Mouse (Mus musculus): ENCODE measurements around the gene Dnmbp. TPM values are rescaled to one million over a fixed set of nuclear protein-coding genes. Genes with fewer than 3 reads are reported as not detected.

Dnmbp gene
- polyA plus RNA-seq, 1 experiment from 2014 or later = 7.4 TPM

DNA sequence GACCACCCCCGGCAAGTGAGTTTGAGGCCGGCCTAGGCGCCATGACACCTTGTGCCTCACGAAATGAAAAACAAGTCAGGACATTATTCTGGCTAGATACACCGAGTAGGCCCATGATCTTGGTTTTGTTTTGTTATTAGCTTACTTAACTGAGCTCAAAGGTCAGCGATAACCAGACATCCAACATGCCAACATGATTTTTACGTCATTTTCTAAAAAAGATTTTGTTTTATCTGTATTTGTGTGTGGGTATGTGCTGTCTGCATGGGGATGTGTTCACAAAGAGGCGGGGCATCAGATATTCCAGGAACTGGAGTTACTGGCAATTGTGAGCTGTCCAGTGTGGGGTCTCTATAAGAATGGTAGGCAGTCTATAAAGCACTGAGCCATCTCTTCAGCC is 32.1 kb upstream of the Dnmbp start:
- no peaks in the 10 kb centered on the region for H3K36me3 ChIP-seq (ENCODE audit: control insufficient read depth, insufficient read depth, low read length)
- H3K9me3 ChIP-seq (replicated peaks; ENCODE audit: control insufficient read depth, low read length, poor library complexity, severe bottlenecking) = no peaks in the 10 kb centered on the region
- no peak overlapping the region for H3K4me3 ChIP-seq (ENCODE audit: low read depth, low read length)
- H3K4me1 ChIP-seq (ENCODE audit: control insufficient read depth, insufficient read depth, low read length) = no peaks in the 10 kb centered on the region
- no peaks in the 10 kb centered on the region for H3K27me3 ChIP-seq (ENCODE audit: control insufficient read depth, insufficient read depth, low read depth, low read length)
- 95% methylated on average over 8 of the region's 8 CpGs for WGBS
- H3K9ac ChIP-seq (ENCODE audit: low read depth, low read length) = no peak overlapping the region
- H3K4me2 ChIP-seq (ENCODE audit: low read length) = no peak overlapping the region
- H3K27ac ChIP-seq (ENCODE audit: low read length) = no peak overlapping the region
- ATAC-seq = no peak

DNA sequence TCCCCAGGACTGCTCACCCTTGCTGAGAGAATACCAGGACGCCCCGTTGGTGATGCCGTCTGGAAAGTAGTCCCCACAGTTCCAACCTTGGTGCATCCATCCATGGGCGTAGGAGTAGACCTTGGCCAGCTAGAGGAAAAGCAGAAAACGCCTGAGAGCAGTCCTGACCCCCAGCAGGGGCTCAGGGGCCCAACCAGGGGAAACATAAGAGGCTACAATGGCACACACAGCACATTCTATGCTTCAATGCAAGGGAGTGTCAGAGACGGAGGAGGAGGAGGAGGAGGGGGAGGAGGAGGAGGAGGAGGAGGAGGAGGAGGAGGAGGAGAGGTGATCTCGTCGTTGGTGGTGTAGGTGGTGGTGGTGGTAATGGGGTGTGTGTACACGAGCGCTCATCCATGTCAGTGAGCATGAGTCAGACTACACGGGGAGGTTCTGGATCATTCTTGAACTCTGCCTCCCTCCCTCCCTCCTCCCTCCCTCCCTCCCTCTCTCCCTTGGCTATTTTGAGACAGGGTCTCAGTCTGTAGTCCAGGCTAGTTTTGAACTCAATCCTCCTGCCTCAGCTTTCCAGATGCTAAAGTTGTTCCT is 28.5 kb upstream of the Dnmbp start:
- no peaks in the 10 kb centered on the region for H3K4me1 ChIP-seq (ENCODE audit: control insufficient read depth, insufficient read depth, low read length)
- no peak overlapping the region for H3K9ac ChIP-seq (ENCODE audit: low read depth, low read length)
- H3K36me3 ChIP-seq (ENCODE audit: control insufficient read depth, insufficient read depth, low read length) = no peaks in the 10 kb centered on the region
- no peak overlapping the region for H3K4me2 ChIP-seq (ENCODE audit: low read length)
- no peak overlapping the region for H3K27ac ChIP-seq (ENCODE audit: low read length)
- H3K4me3 ChIP-seq (ENCODE audit: low read depth, low read length) = no peak overlapping the region
- H3K27me3 ChIP-seq (ENCODE audit: control insufficient read depth, insufficient read depth, low read depth, low read length) = no peaks in the 10 kb centered on the region; the same call in 1 of the 2 replicates
- no peak for ATAC-seq
- no peaks in the 10 kb centered on the region for H3K9me3 ChIP-seq (replicated peaks; ENCODE audit: control insufficient read depth, low read length, poor library complexity, severe bottlenecking)
- WGBS = 38% methylated on average over 10 of the region's 11 CpGs

DNA sequence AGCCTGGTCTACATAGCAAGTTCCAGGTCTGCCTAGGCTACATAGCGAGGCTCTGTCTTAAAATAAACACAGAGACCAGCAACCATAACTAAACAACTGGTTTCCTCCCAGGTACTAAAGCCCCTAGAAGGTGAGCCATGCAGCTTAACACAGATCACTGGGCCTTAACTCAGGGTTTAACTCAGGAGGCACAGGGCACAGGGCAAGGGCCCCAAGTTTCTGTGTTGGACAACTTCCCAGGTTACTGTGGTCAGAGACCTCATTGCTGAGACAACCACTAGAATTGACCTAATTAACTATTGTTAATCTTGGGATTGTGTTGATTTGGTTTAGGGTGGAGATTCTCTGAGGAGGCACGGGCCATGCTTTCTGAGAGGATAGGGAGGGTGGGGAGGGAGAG is 26.5 kb upstream of the Dnmbp start:
- Histone ChIP-seq H3K4me3 (ENCODE audit: low read depth, low read length) (no peak overlapping the region), H3K4me2 (ENCODE audit: low read length) (no peak overlapping the region), H3K27me3 (ENCODE audit: control insufficient read depth, insufficient read depth, low read depth, low read length) (no peaks in the 10 kb centered on the region; the same call in 1 of the 2 replicates), H3K4me1 (ENCODE audit: control insufficient read depth, insufficient read depth, low read length) (no peaks in the 10 kb centered on the region), H3K9ac (ENCODE audit: low read depth, low read length) (no peak overlapping the region), H3K36me3 (ENCODE audit: control insufficient read depth, insufficient read depth, low read length) (no peaks in the 10 kb centered on the region), H3K27ac (ENCODE audit: low read length) (no peak overlapping the region), H3K9me3 (replicated peaks; ENCODE audit: control insufficient read depth, low read length, poor library complexity, severe bottlenecking) (no peaks in the 10 kb centered on the region)
- 81% methylated on average over 2 of the region's 2 CpGs for WGBS
- no peak for ATAC-seq

DNA sequence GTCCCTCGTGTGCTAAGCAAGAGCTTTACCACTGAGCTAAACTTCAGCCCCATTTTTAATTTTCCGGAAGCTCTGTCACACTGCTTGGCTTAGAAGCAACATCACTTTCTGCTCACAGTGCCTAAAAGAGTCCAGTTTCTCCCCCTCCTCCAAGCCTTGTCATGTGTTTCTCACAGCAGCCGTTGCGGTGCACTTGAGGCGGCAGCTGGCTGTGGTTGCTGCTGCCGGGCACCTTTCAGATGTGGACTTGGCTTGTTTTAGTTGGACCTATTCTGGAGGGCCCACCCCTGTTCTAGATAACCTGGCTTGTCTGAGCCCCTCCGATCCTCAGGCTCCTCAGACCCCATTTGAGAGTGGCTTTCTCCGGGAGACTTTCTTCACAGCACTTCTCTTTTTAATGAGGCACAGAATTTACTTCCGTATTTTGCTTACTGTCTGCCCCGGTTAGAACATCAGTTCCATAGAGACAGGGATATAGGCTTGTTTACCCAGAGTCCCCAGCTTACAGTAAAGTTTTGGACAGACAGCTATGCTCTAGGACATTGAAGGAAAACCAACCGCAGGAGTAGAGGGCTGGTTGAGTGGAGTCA is 25.6 kb upstream of the Dnmbp start:
- H3K9me3 ChIP-seq (replicated peaks; ENCODE audit: control insufficient read depth, low read length, poor library complexity, severe bottlenecking) = no peaks in the 10 kb centered on the region
- no peak overlapping the region for H3K9ac ChIP-seq (ENCODE audit: low read depth, low read length)
- H3K4me1 ChIP-seq (ENCODE audit: control insufficient read depth, insufficient read depth, low read length) = no peaks in the 10 kb centered on the region
- no peak overlapping the region for H3K4me3 ChIP-seq (ENCODE audit: low read depth, low read length)
- 86% methylated on average over 11 of the region's 11 CpGs for WGBS
- no peak overlapping the region for H3K27ac ChIP-seq (ENCODE audit: low read length)
- no peaks in the 10 kb centered on the region; the same call in 1 of the 2 replicates for H3K27me3 ChIP-seq (ENCODE audit: control insufficient read depth, insufficient read depth, low read depth, low read length)
- H3K36me3 ChIP-seq (ENCODE audit: control insufficient read depth, insufficient read depth, low read length) = no peaks in the 10 kb centered on the region
- H3K4me2 ChIP-seq (ENCODE audit: low read length) = no peak overlapping the region
- no peak for ATAC-seq

DNA sequence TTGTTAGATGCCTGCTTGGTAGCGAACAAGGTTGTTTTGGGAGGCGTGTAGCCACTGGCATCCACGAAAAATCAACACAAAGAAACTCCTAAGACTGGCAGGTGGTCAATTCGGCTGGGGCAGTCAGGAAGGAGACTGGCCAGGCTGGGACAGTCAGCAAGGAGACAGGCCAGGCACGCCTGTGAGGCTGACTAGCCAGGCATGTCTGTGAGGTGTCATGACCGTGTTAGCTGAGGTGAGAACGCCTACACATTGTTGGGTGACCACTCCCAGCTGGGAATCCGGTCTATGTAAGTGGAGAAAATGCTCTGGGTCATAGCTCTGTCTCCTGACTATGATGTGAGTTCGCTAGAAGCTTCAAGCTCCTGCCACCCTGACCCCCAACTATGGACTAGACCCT is 22.8 kb upstream of the Dnmbp start:
- H3K9me3 ChIP-seq (replicated peaks; ENCODE audit: control insufficient read depth, low read length, poor library complexity, severe bottlenecking) = no peaks in the 10 kb centered on the region
- no peak overlapping the region for H3K4me2 ChIP-seq (ENCODE audit: low read length)
- WGBS = 73% methylated on average over 9 of the region's 9 CpGs
- no peaks in the 10 kb centered on the region; the same call in 1 of the 2 replicates for H3K27me3 ChIP-seq (ENCODE audit: control insufficient read depth, insufficient read depth, low read depth, low read length)
- no peak overlapping the region for H3K9ac ChIP-seq (ENCODE audit: low read depth, low read length)
- ATAC-seq = no peak
- no peaks in the 10 kb centered on the region for H3K4me1 ChIP-seq (ENCODE audit: control insufficient read depth, insufficient read depth, low read length)
- H3K27ac ChIP-seq (ENCODE audit: low read length) = no peak overlapping the region
- no peak overlapping the region for H3K4me3 ChIP-seq (ENCODE audit: low read depth, low read length)
- no peaks in the 10 kb centered on the region for H3K36me3 ChIP-seq (ENCODE audit: control insufficient read depth, insufficient read depth, low read length)

DNA sequence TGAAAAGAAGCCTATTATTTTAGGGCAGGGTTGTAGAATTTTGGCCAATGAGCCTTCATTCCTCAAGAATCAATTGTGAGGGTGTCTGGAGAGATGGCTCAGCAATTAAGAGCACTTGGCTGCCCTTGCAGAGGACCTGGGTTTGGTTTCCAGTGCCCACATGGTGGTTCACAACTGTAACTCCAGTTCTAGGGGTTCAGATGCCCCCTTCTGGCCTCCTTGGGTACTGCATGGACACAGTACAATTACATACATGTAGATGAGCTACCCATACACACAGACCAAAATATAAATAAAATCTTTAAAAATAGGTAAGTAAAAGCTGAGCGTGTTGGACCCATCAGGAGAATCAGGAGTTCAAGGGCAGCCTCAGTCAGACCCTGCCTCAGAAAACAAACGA is 21.2 kb upstream of the Dnmbp start:
- no peak overlapping the region for H3K9ac ChIP-seq (ENCODE audit: low read depth, low read length)
- 84% methylated on average over 2 of the region's 2 CpGs for WGBS
- no peaks in the 10 kb centered on the region for H3K9me3 ChIP-seq (replicated peaks; ENCODE audit: control insufficient read depth, low read length, poor library complexity, severe bottlenecking)
- no peaks in the 10 kb centered on the region for H3K4me1 ChIP-seq (ENCODE audit: control insufficient read depth, insufficient read depth, low read length)
- no peak for ATAC-seq
- no peaks in the 10 kb centered on the region; the same call in 1 of the 2 replicates for H3K27me3 ChIP-seq (ENCODE audit: control insufficient read depth, insufficient read depth, low read depth, low read length)
- no peak overlapping the region for H3K4me3 ChIP-seq (ENCODE audit: low read depth, low read length)
- no peaks in the 10 kb centered on the region for H3K36me3 ChIP-seq (ENCODE audit: control insufficient read depth, insufficient read depth, low read length)
- no peak overlapping the region for H3K4me2 ChIP-seq (ENCODE audit: low read length)
- no peak overlapping the region for H3K27ac ChIP-seq (ENCODE audit: low read length)

DNA sequence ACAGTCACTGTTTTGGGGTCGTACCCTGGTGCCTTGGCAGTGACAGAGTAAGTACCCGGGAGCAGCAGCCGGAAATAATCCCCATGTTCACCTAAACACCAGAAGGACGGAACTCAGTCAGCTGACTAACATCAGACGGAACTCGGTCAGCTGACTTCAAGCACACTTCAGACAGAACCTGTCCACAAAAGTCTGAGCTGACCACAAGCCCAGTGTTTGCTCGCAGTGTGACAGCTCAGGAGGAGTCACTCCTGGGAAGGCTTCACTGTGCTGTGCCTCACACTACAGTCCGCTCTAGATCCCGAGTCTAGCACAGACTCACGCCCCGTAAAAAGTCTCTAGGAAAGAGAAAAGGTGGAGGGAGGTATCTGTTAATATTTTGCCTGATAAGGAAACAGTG is 20.0 kb upstream of the Dnmbp start:
- ATAC-seq = no peak
- Histone ChIP-seq H3K36me3 (ENCODE audit: control insufficient read depth, insufficient read depth, low read length) (no peaks in the 10 kb centered on the region), H3K9me3 (replicated peaks; ENCODE audit: control insufficient read depth, low read length, poor library complexity, severe bottlenecking) (no peaks in the 10 kb centered on the region), H3K4me1 (ENCODE audit: control insufficient read depth, insufficient read depth, low read length) (no peaks in the 10 kb centered on the region), H3K4me2 (ENCODE audit: low read length) (no peak overlapping the region), H3K27me3 (ENCODE audit: control insufficient read depth, insufficient read depth, low read depth, low read length) (no peaks in the 10 kb centered on the region; the same call in 1 of the 2 replicates), H3K4me3 (ENCODE audit: low read depth, low read length) (no peak overlapping the region), H3K27ac (ENCODE audit: low read length) (no peak overlapping the region), H3K9ac (ENCODE audit: low read depth, low read length) (no peak overlapping the region)
- WGBS = 89% methylated on average over 11 of the region's 11 CpGs

DNA sequence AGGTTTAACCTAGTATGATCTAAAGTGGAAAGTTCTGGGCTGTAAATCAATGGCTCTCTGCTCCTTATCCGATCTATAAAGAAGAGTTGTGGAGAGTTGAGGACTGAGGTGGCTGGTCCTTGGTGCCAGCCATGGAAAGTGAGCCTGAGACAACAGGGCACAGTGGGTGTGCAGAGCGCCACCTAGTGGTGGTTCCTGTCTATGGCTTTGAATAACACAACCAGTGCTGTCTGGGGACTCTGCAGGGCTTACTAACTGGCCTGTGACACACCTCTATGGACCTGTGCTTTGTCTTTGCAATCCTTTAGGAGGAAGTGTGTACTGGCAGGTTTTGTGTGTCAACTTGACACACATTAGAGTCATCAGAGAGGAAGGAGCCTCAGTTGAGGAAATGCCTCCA is 19.2 kb upstream of the Dnmbp start:
- 37% methylated on average over 2 of the region's 2 CpGs for WGBS
- no peaks in the 10 kb centered on the region for H3K4me1 ChIP-seq (ENCODE audit: control insufficient read depth, insufficient read depth, low read length)
- H3K36me3 ChIP-seq (ENCODE audit: control insufficient read depth, insufficient read depth, low read length) = no peaks in the 10 kb centered on the region
- no peak overlapping the region for H3K9ac ChIP-seq (ENCODE audit: low read depth, low read length)
- no peak for ATAC-seq
- H3K27me3 ChIP-seq (ENCODE audit: control insufficient read depth, insufficient read depth, low read depth, low read length) = no peaks in the 10 kb centered on the region; the same call in 1 of the 2 replicates
- H3K4me3 ChIP-seq (ENCODE audit: low read depth, low read length) = no peak overlapping the region
- no peak overlapping the region for H3K4me2 ChIP-seq (ENCODE audit: low read length)
- H3K27ac ChIP-seq (ENCODE audit: low read length) = no peak overlapping the region
- no peaks in the 10 kb centered on the region for H3K9me3 ChIP-seq (replicated peaks; ENCODE audit: control insufficient read depth, low read length, poor library complexity, severe bottlenecking)

DNA sequence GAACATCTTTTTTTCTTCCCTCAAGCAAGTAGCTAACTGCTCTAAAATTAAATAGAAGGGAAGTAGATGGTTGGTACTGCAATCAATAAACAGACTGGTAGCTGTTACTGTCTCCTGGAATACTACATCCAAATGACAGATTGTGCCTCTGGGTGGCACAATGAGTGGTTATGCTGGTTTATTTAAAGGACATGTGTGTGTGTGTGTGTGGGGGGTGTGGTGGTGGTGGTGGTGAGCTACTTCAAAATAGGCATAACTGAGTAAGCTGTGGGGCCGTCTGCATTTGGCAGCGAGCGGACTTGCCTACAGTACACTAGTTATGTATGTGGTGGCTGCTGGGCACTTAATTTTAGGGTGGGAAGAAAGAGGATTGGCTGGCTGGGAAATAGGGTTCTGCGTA is 17.9 kb upstream of the Dnmbp start:
- no peaks in the 10 kb centered on the region for H3K36me3 ChIP-seq (ENCODE audit: control insufficient read depth, insufficient read depth, low read length)
- H3K27ac ChIP-seq (ENCODE audit: low read length) = no peak overlapping the region
- ATAC-seq = no peak
- no peak overlapping the region for H3K4me3 ChIP-seq (ENCODE audit: low read depth, low read length)
- no peaks in the 10 kb centered on the region for H3K27me3 ChIP-seq (ENCODE audit: control insufficient read depth, insufficient read depth, low read depth, low read length)
- WGBS = 84% methylated on average over 4 of the region's 4 CpGs
- no peaks in the 10 kb centered on the region for H3K9me3 ChIP-seq (replicated peaks; ENCODE audit: control insufficient read depth, low read length, poor library complexity, severe bottlenecking)
- H3K9ac ChIP-seq (ENCODE audit: low read depth, low read length) = no peak overlapping the region
- no peak overlapping the region for H3K4me2 ChIP-seq (ENCODE audit: low read length)
- no peaks in the 10 kb centered on the region for H3K4me1 ChIP-seq (ENCODE audit: control insufficient read depth, insufficient read depth, low read length)

Measured in midbrain, embryonic 16.5 days (tissue).